Mouse (Mus musculus): ENCODE data around the gene Scd4.

DNA sequence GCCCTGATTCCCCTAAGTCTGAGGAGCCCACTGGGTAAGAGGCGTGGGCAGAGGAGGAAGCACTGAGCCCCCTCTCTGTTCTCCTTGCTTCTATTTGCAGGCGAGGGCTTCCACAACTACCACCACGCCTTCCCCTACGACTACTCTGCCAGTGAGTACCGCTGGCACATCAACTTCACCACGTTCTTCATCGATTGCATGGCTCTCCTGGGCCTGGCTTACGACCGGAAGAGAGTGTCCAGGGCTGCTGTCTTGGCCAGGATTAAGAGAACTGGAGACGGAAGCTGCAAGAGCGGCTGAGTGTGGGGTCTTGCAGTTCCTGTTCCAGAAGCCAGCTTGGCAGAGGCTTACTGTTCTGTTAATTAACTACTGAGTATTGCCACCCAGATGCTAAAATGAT is 30.0 kb upstream of the Scd4 start:
- TF ChIP-seq GATA1 (IDR thresholded peaks at IDR 0.05; ENCODE audit: borderline replicate concordance, low read length) (no peak), FLI1 (IDR thresholded peaks at IDR 0.05; ENCODE audit: low read length) (no peak)

Data from megakaryocyte, embryonic 14.5 days (primary cell).